ENCODE assay signal across 16 mouse cellular contexts in genomic region chr9:63704979-63705751, GRCm38 (mm10). TPM values are rescaled to one million over a fixed set of nuclear protein-coding genes. Genes with fewer than 3 reads are reported as not detected.
DNase-seq lines count a peak whose midpoint lies in the region; ATAC-seq and TF ChIP-seq lines count a peak whose summit lies in the region.
"Had no signal": no experiment of that assay in that cellular context is flagged by ENCODE, and none has a peak within 500 bp of the region (broad histone marks: within the 10 kb centered on the region; RNA-seq: fewer than 3 reads in every experiment).

No protein-coding gene starts in this region.

- TF ChIP-seq CTCF in heart, adult 2 months (IDR thresholded peaks at IDR 0.05), result no peak
- TF ChIP-seq CTCF in MEL (IDR thresholded peaks at IDR 0.05 in 2 of 3, conservative IDR thresholded peaks at IDR 0.05 in 1 of 3; ENCODE audit: control insufficient read depth in 1 of 3, insufficient read depth in 1 of 3, low read depth in 2 of 3, low read length in 3 of 3, poor library complexity in 1 of 3, severe bottlenecking in 1 of 3), result no peak
- no peak for TF ChIP-seq CTCF in heart, postnatal 0 days (IDR thresholded peaks at IDR 0.05; ENCODE audit: low read depth)

- TF ChIP-seq EP300 in heart, adult 2 months (IDR thresholded peaks at IDR 0.05; ENCODE audit: insufficient read depth, low read depth, low read length), result no peak
- peak in 1 of 2 experiments; percentile 28; a peak in 1 of 4 replicates for TF ChIP-seq EP300 in MEL (IDR thresholded peaks at IDR 0.05; ENCODE audit: low read depth in 1 of 2, low read length in 2 of 2)
- TF ChIP-seq EP300 in heart, postnatal 0 days (IDR thresholded peaks at IDR 0.05; ENCODE audit: low read depth), result no peak

- H3K9me3 ChIP-seq in MEL (replicated peaks; ENCODE audit: insufficient read depth, low read length), result no peaks in the 10 kb centered on the region
- no peaks in the 10 kb centered on the region for H3K9me3 ChIP-seq in heart, postnatal 0 days (replicated peaks; ENCODE audit: control insufficient read depth, low read length)
- no peaks in the 10 kb centered on the region for H3K9me3 ChIP-seq in forebrain, embryonic 15.5 days
- H3K9me3 ChIP-seq: intestine, embryonic 15.5 days; neural tube, embryonic 12.5 days had no signal

- 0 out of 2 replicates have a peak, but pooled peaks cover 2% of the 10 kb centered on the region for H3K36me3 ChIP-seq in heart, adult 2 months (ENCODE audit: control insufficient read depth, insufficient read depth, low read length)
- peaks cover 0 to 7% of the 10 kb centered on the region in 2 experiments; a peak in 2 of 4 replicates for H3K36me3 ChIP-seq in MEL (ENCODE audit: control insufficient read depth in 1 of 2, insufficient read depth in 2 of 2, low read length in 2 of 2)
- no peaks in the 10 kb centered on the region; the same call in 1 of the 2 replicates for H3K36me3 ChIP-seq in heart, postnatal 0 days (replicated peaks; ENCODE audit: control insufficient read depth, insufficient read depth, low read length)
- no peaks in the 10 kb centered on the region for H3K36me3 ChIP-seq in forebrain, embryonic 15.5 days
- H3K36me3 ChIP-seq: G1E had no signal

- H3K4me1 ChIP-seq in heart, adult 2 months (ENCODE audit: control insufficient read depth, insufficient read depth, low read length), result peaks cover 21% of the 10 kb centered on the region
- peaks cover 9 to 16% of the 10 kb centered on the region in 2 experiments for H3K4me1 ChIP-seq in MEL (ENCODE audit: control insufficient read depth in 1 of 2, insufficient read depth in 2 of 2, low read length in 2 of 2)
- H3K4me1 ChIP-seq in heart, postnatal 0 days (ENCODE audit: control insufficient read depth, insufficient read depth), result peaks cover 43% of the 10 kb centered on the region
- peaks cover 6% of the 10 kb centered on the region for H3K4me1 ChIP-seq in forebrain, embryonic 15.5 days

- WGBS in heart, adult 2 months, result 59% methylated on average over 6 of the region's 6 CpGs
- 39% methylated on average over 6 of the region's 6 CpGs for WGBS in heart, postnatal 0 days
- WGBS in forebrain, embryonic 15.5 days, result 70% methylated on average over 6 of the region's 6 CpGs

- H3K27me3 ChIP-seq in heart, adult 2 months (ENCODE audit: control insufficient read depth, insufficient read depth, low read length), result no peaks in the 10 kb centered on the region
- H3K27me3 ChIP-seq in MEL (ENCODE audit: control insufficient read depth in 1 of 2, insufficient read depth in 2 of 2, low read length in 2 of 2), result no peaks in the 10 kb centered on the region
- H3K27me3 ChIP-seq in heart, postnatal 0 days (ENCODE audit: control insufficient read depth, insufficient read depth, low read length), result no peaks in the 10 kb centered on the region
- H3K27me3 ChIP-seq in forebrain, embryonic 15.5 days, result no peaks in the 10 kb centered on the region
- H3K27me3 ChIP-seq: intestine, embryonic 15.5 days; neural tube, embryonic 12.5 days had no signal

- TF ChIP-seq RAD21 in MEL (IDR thresholded peaks at IDR 0.05; ENCODE audit: low read depth, low read length), result no peak

- H3K9ac ChIP-seq in heart, adult 2 months (ENCODE audit: low read depth, low read length), result no peak overlapping the region
- H3K9ac ChIP-seq in MEL (ENCODE audit: control insufficient read depth, low read depth, low read length, poor library complexity, severe bottlenecking), result no peak overlapping the region
- H3K9ac ChIP-seq in heart, postnatal 0 days (replicated peaks; ENCODE audit: low read depth, low read length), result no peak overlapping the region
- H3K9ac ChIP-seq in forebrain, embryonic 15.5 days (replicated peaks), result no peak overlapping the region
- H3K9ac ChIP-seq: intestine, embryonic 15.5 days; neural tube, embryonic 12.5 days had no signal

- H3K79me2 ChIP-seq in heart, adult 2 months (replicated peaks; ENCODE audit: control insufficient read depth, insufficient read depth, low read length), result no peaks in the 10 kb centered on the region
- H3K79me2 ChIP-seq in MEL (ENCODE audit: control insufficient read depth, insufficient read depth, low read length, poor library complexity), result no peaks in the 10 kb centered on the region

- no peak overlapping the region for H3K4me2 ChIP-seq in heart, postnatal 0 days (ENCODE audit: low read depth, low read length)
- H3K4me2 ChIP-seq in forebrain, embryonic 15.5 days (replicated peaks), result no peak overlapping the region
- H3K4me2 ChIP-seq: intestine, embryonic 15.5 days; neural tube, embryonic 12.5 days had no signal

- ATAC-seq in heart, postnatal 0 days (ENCODE audit: insufficient read depth, low read depth), result no peak
- ATAC-seq in forebrain, embryonic 15.5 days (replicated peaks), result no peak
- ATAC-seq: intestine, embryonic 15.5 days had no signal

- H3K4me3 ChIP-seq in heart, adult 2 months, result no peak overlapping the region
- no peak overlapping the region for H3K4me3 ChIP-seq in MEL (ENCODE audit: control insufficient read depth in 1 of 2, insufficient read depth in 1 of 2, low read depth in 2 of 2, low read length in 2 of 2)
- no peak overlapping the region for H3K4me3 ChIP-seq in heart, postnatal 0 days (ENCODE audit: low read depth, low read length)
- H3K4me3 ChIP-seq in forebrain, embryonic 15.5 days, result no peak overlapping the region
- H3K4me3 ChIP-seq: embryonic facial prominence, embryonic 10.5 days; forebrain, embryonic 10.5 days; intestine, embryonic 15.5 days; midbrain, embryonic 10.5 days; neural tube, embryonic 12.5 days had no signal

- peak overlapping the region; percentile 61 for H3K27ac ChIP-seq in heart, adult 2 months
- no peak overlapping the region for H3K27ac ChIP-seq in MEL (ENCODE audit: control insufficient read depth, low read depth, low read length)
- H3K27ac ChIP-seq in heart, postnatal 0 days (ENCODE audit: low read depth), result peak overlapping the region; percentile 76; the same call in 1 of the 2 replicates
- no peak overlapping the region for H3K27ac ChIP-seq in forebrain, embryonic 15.5 days (replicated peaks)
- H3K27ac ChIP-seq: neural tube, embryonic 12.5 days had no signal

- intact Hi-C loops in heart, adult 2 months (cut with DNase I), result loop anchor here (5.0 kb wide), 1 partner anchor 38 kb away; no protein-coding TSS in a partner anchor
- intact Hi-C loops in heart, postnatal 25 days (cut with DNase I), result loop anchor here (5.0 kb wide), 2 partner anchors 37 to 53 kb away; no protein-coding TSS in a partner anchor

- no peak for TF ChIP-seq POLR2A in heart, adult 2 months (IDR thresholded peaks at IDR 0.05; ENCODE audit: insufficient read depth, low read depth, low read length)
- no peak for TF ChIP-seq POLR2A in MEL (IDR thresholded peaks at IDR 0.05; ENCODE audit: control insufficient read depth in 1 of 2, insufficient read depth in 1 of 2, low read depth in 1 of 2, low read length in 2 of 2, poor library complexity in 1 of 2)

- DNase-seq in heart, adult 2 months, result peak; percentile 35 to 57
- no peak for DNase-seq in heart, postnatal 25 days (ENCODE audit: low spot score)
- peak; percentile 51 for DNase-seq in MEL (ENCODE audit: low read depth, low spot score)
- DNase-seq in heart, postnatal 0 days (ENCODE audit: low spot score), result no peak
- DNase-seq in lung, postnatal 25 days (ENCODE audit: low spot score), result peak; percentile 56
- no peak for DNase-seq in thymus, adult 18-20 months
- DNase-seq in urinary bladder, postnatal 36 days (ENCODE audit: low spot score in 2 of 2), result no peak
- DNase-seq: cerebellum, postnatal 10 days; right cerebral cortex, postnatal 25 days had no signal

TF ChIP-seq in MEL, 35 proteins besides CTCF, POLR2A, EP300 and RAD21:
- no peak for TF ChIP-seq TAL1 (IDR thresholded peaks at IDR 0.05; ENCODE audit: low read length)
- TF ChIP-seq USF2 (IDR thresholded peaks at IDR 0.05; ENCODE audit: borderline replicate concordance in 1 of 2, insufficient read depth in 1 of 2, low read depth in 1 of 2, low read length in 2 of 2), result no peak
- no peak for TF ChIP-seq HCFC1 (IDR thresholded peaks at IDR 0.05; ENCODE audit: low read depth, low read length)
- peak; percentile 11; the same call in 1 of the 2 replicates for TF ChIP-seq TCF12 (IDR thresholded peaks at IDR 0.05; ENCODE audit: low read depth, low read length)
- TF ChIP-seq GATA1 (IDR thresholded peaks at IDR 0.05; ENCODE audit: low read depth, low read length), result peak; percentile 53; the same call in 1 of the 2 replicates
- no peak for TF ChIP-seq MYB (IDR thresholded peaks at IDR 0.05; ENCODE audit: low read depth, low read length)
- no peak for TF ChIP-seq MAFK (IDR thresholded peaks at IDR 0.05; ENCODE audit: borderline replicate concordance, low read depth, low read length)
- no peak for TF ChIP-seq MYC (IDR thresholded peaks at IDR 0.05; ENCODE audit: low read depth, low read length)
- no peak for TF ChIP-seq NELFE (IDR thresholded peaks at IDR 0.05; ENCODE audit: low read depth, low read length)
- 0 out of 2 replicates have a peak, but pooled peaks have one; percentile 20 for TF ChIP-seq SIN3A (IDR thresholded peaks at IDR 0.05; ENCODE audit: low read length)
- no peak for TF ChIP-seq MEF2A (IDR thresholded peaks at IDR 0.05; ENCODE audit: extremely low read depth, insufficient replicate concordance, low read depth, low read length, poor library complexity, severe bottlenecking)
- no peak for TF ChIP-seq KAT2A (conservative IDR thresholded peaks at IDR 0.05; ENCODE audit: low read depth, low read length)
- no peak for TF ChIP-seq E2F4 (IDR thresholded peaks at IDR 0.05; ENCODE audit: borderline replicate concordance, low read depth, low read length)

RNA-seq across cellular contexts. Expression of gene Smad3, which starts 52.6 kb away (rescaled TPM):
- 10 to 100 TPM; 12.4 to 13.0 TPM for total RNA-seq in heart, adult 2 months (2021)
- 18.4 and 24.0 TPM in 2 replicates for polyA plus RNA-seq in heart, adult 2 months (2012; rRNA removed)
- 10 to 100 TPM; 14.0 to 14.5 TPM for total RNA-seq in heart, postnatal 25 days (2021)
- total RNA-seq in MEL (2012; rRNA removed), result 7.1 and 7.5 TPM in 2 replicates
- 10 to 100 TPM in 1 of 2 experiments, not detected in 1; 10.2 TPM for polyA plus RNA-seq in MEL (2012; ENCODE audit: insufficient read depth in 1 of 2, insufficient read length in 2 of 2, low read depth in 1 of 2, low replicate concordance in 2 of 2, missing spikeins in 1 of 2)
- total RNA-seq in heart, postnatal 0 days (2014; rRNA removed; ENCODE audit: low replicate concordance), result 25.9 and 30.2 TPM in 2 replicates
- polyA plus RNA-seq in heart, postnatal 0 days (2015; fragmentation: Nextera tagmentation; extraction: Ambion mirVana), result 6.0 and 6.4 TPM in 2 replicates
- 7.0 and 7.6 TPM in 2 replicates for polyA plus RNA-seq in forebrain, embryonic 15.5 days (2015; fragmentation: Nextera tagmentation; extraction: Ambion mirVana)

Comparison
In these comparisons a context has a peak if more than half of its experiments do, and no peak if none do; other contexts are left out.
1. DNase-seq: peak in heart, adult 2 months (2 of 2), MEL (single experiment) and lung, postnatal 25 days (single experiment); none in heart, postnatal 25 days (single experiment), heart, postnatal 0 days (single experiment), thymus, adult 18-20 months (0 of 2) and urinary bladder, postnatal 36 days (0 of 2).
2. H3K27ac ChIP-seq: peak in heart, adult 2 months (single experiment) and heart, postnatal 0 days (single experiment); none in MEL (single experiment) and forebrain, embryonic 15.5 days (single experiment).